Mouse (Mus musculus): ENCODE results near the gene Fkbpl. TPM values are rescaled to one million over a fixed set of nuclear protein-coding genes. Genes with fewer than 3 reads are reported as not detected.

Fkbpl gene
- total and polyA plus RNA-seq, 3 experiments: 1.6 to 11.9 (median 6.5) TPM

DNA sequence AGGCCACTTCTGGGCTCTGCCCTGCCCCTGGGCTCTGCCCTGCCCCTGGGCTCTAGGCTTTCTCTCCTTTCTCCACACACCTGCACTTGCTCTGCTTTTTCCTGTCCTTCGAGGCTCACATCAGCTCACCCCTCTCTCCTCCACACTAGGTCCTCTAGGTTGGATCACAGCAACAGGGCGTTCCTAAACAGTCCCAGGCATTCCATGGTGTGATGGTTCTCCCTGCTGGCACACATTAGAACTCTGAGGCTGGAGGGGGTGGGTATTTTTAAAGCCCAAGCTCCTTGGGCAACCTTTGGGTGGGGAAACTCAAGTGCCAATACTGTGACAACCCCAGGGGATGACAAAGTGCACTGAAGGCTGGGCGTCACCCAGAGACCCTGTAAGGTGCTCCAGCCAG is 7.1 kb upstream of the Fkbpl start:
- Histone ChIP-seq H3K4me3 (ENCODE audit: low read depth, low read length) (no peak overlapping the region), H3K9me3 (replicated peaks) (no peaks in the 10 kb centered on the region), H3K27me3 (ENCODE audit: insufficient read depth, low read length) (peaks cover 51% of the 10 kb centered on the region), H3K4me1 (ENCODE audit: insufficient read depth, low read depth, low read length) (no peaks in the 10 kb centered on the region), H3K36me3 (replicated peaks) (no peaks in the 10 kb centered on the region)
- no peak for TF ChIP-seq GATA1 (IDR thresholded peaks at IDR 0.05; ENCODE audit: borderline replicate concordance, low read length)
- no peak for TF ChIP-seq POLR2AphosphoS5 (IDR thresholded peaks at IDR 0.05; ENCODE audit: insufficient replicate concordance, low read depth, low read length)
- TF ChIP-seq CTCF (IDR thresholded peaks at IDR 0.05; ENCODE audit: low read depth, low read length): no peak
- TF ChIP-seq GATA2 (IDR thresholded peaks at IDR 0.05; ENCODE audit: borderline replicate concordance, low read depth, low read length): no peak
- TF ChIP-seq TAL1 (conservative IDR thresholded peaks at IDR 0.05; ENCODE audit: low read depth, low read length): no peak
- no peak for ATAC-seq (ENCODE audit: extremely low read depth, insufficient number of reproducible peaks, low FRiP score, poor library complexity, severe bottlenecking)
- DNase-seq (ENCODE audit: low spot score): no peak

DNA sequence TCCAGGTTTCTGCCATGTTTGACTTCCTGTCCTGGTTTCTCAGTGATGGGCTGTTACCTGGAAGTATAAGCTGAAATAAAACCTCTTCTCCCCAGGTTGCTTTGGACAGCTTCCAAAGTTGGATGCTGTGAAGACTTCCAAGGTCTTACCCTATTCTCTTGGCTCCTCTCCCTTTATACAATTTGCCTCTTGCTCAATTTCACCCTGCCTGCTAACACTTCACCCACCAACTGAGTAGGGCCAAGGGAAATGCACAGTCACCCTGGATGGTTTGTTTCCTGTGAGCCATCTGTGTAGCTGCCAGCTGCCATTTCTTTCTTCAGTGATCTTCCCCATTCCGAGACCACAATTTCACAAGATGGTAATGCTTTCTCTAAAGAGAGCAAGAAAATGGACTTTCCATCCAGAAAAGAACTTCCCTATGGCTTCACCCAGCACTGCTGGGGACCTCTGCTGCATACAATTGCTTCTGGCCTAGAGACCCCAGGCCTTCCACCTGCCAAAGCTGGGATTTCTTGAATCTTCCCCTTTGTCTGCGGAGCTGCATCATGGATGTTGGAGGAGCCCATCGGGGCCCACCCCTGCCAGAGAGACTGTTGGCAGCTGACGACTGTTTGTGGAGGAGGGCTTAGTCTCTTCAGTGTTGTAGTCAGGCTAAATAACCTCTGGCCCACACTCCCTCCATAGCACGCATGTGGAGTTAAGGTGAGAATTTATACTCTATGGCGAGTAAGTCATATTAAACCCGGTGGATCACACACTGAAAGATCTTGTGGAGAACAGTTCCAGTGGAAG is 4.9 kb upstream of the Fkbpl start:
- H3K4me1 ChIP-seq (ENCODE audit: insufficient read depth, low read depth, low read length): no peaks in the 10 kb centered on the region; the same call in 1 of the 2 replicates
- peaks cover 49% of the 10 kb centered on the region for H3K27me3 ChIP-seq (ENCODE audit: insufficient read depth, low read length)
- ATAC-seq (ENCODE audit: extremely low read depth, insufficient number of reproducible peaks, low FRiP score, poor library complexity, severe bottlenecking) (no peak), DNase-seq (ENCODE audit: low spot score) (no peak)
- no peak overlapping the region for H3K4me3 ChIP-seq (ENCODE audit: low read depth, low read length)
- no peaks in the 10 kb centered on the region for H3K36me3 ChIP-seq (replicated peaks)
- no peaks in the 10 kb centered on the region for H3K9me3 ChIP-seq (replicated peaks)
- TF ChIP-seq GATA1 (IDR thresholded peaks at IDR 0.05; ENCODE audit: borderline replicate concordance, low read length): no peak
- TF ChIP-seq POLR2AphosphoS5 (IDR thresholded peaks at IDR 0.05; ENCODE audit: insufficient replicate concordance, low read depth, low read length): no peak
- TF ChIP-seq TAL1 (conservative IDR thresholded peaks at IDR 0.05; ENCODE audit: low read depth, low read length): no peak
- TF ChIP-seq GATA2 (IDR thresholded peaks at IDR 0.05; ENCODE audit: borderline replicate concordance, low read depth, low read length): no peak
- no peak for TF ChIP-seq CTCF (IDR thresholded peaks at IDR 0.05; ENCODE audit: low read depth, low read length)

DNA sequence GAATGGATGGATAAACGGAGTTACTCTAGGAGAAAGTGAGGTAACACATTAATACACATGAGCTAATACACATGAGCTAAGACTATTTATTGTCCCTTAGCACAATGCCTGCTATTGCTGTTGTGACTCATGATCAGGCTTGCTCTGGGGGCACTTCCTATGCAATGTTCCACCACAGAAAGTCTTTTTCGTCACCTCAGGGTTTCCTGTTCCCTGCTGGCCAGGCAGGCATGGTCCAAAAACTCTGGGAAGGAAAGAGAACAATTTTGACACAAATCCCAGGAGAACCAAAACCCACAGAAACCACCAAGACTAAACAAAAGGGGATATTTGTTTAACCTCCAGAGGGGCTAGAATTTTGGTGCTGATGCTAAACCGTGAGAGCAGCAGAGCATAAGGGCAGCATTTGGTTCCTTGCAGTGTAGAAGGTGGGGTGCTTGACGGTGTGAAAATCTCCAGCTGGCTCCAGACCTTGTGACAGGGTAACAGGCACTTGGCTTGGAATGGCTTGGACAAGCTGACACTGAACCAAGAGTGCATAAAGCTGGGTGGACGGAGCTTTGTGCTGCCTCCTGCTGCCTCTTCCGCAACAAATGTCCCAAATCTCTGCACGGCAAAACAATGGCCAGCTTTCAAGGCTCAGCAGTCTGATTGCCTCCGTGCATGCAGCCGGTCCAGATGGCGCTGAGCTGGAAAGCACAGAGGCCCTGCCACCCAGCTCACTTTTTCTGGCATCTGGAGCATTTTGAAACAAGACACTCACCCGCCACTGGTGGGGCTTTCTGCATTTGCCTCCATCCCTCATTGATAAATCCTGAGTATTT is 3.6 kb upstream of the Fkbpl start:
- no peak for TF ChIP-seq POLR2AphosphoS5 (IDR thresholded peaks at IDR 0.05; ENCODE audit: insufficient replicate concordance, low read depth, low read length)
- H3K4me1 ChIP-seq (ENCODE audit: insufficient read depth, low read depth, low read length): peaks cover 11% of the 10 kb centered on the region
- peaks cover 43% of the 10 kb centered on the region for H3K27me3 ChIP-seq (ENCODE audit: insufficient read depth, low read length)
- H3K36me3 ChIP-seq (replicated peaks): peaks cover 7% of the 10 kb centered on the region
- no peak overlapping the region for H3K4me3 ChIP-seq (ENCODE audit: low read depth, low read length)
- no peaks in the 10 kb centered on the region for H3K9me3 ChIP-seq (replicated peaks)
- ATAC-seq (ENCODE audit: extremely low read depth, insufficient number of reproducible peaks, low FRiP score, poor library complexity, severe bottlenecking) (no peak), DNase-seq (ENCODE audit: low spot score) (no peak)

- peaks cover 11% of the 10 kb centered on the region for H3K36me3 ChIP-seq (replicated peaks)
- H3K9me3 ChIP-seq (replicated peaks): no peaks in the 10 kb centered on the region
- ATAC-seq (ENCODE audit: extremely low read depth, insufficient number of reproducible peaks, low FRiP score, poor library complexity, severe bottlenecking): no peak
- H3K4me3 ChIP-seq (ENCODE audit: low read depth, low read length): no peak overlapping the region
- TF ChIP-seq TAL1 (conservative IDR thresholded peaks at IDR 0.05; ENCODE audit: low read depth, low read length): no peak
- no peak for TF ChIP-seq POLR2AphosphoS5 (IDR thresholded peaks at IDR 0.05; ENCODE audit: insufficient replicate concordance, low read depth, low read length)
- no peak for TF ChIP-seq GATA2 (IDR thresholded peaks at IDR 0.05; ENCODE audit: borderline replicate concordance, low read depth, low read length)
- TF ChIP-seq GATA1 (IDR thresholded peaks at IDR 0.05; ENCODE audit: borderline replicate concordance, low read length): no peak
- peaks cover 18% of the 10 kb centered on the region for H3K4me1 ChIP-seq (ENCODE audit: insufficient read depth, low read depth, low read length)
- no peak for DNase-seq (ENCODE audit: low spot score)
- H3K27me3 ChIP-seq (ENCODE audit: insufficient read depth, low read length): peaks cover 34% of the 10 kb centered on the region
These were observed 2.6 kb upstream of the Fkbpl start for GRCm38 (mm10) chr17:34641945-34642344.

GRCm38 (mm10) chr17:34643379-34643778 is 1.2 kb upstream of the Fkbpl start:
- H3K36me3 ChIP-seq (replicated peaks): peaks cover 15% of the 10 kb centered on the region
- ATAC-seq (ENCODE audit: extremely low read depth, insufficient number of reproducible peaks, low FRiP score, poor library complexity, severe bottlenecking): no peak
- peaks cover 30% of the 10 kb centered on the region for H3K4me1 ChIP-seq (ENCODE audit: insufficient read depth, low read depth, low read length)
- no peaks in the 10 kb centered on the region for H3K9me3 ChIP-seq (replicated peaks)
- no peak for DNase-seq (ENCODE audit: low spot score)
- peaks cover 26% of the 10 kb centered on the region for H3K27me3 ChIP-seq (ENCODE audit: insufficient read depth, low read length)
- no peak for TF ChIP-seq CTCF (IDR thresholded peaks at IDR 0.05; ENCODE audit: low read depth, low read length)
- TF ChIP-seq POLR2AphosphoS5 (IDR thresholded peaks at IDR 0.05; ENCODE audit: insufficient replicate concordance, low read depth, low read length): no peak
- no peak for TF ChIP-seq GATA1 (IDR thresholded peaks at IDR 0.05; ENCODE audit: borderline replicate concordance, low read length)
- no peak for TF ChIP-seq TAL1 (conservative IDR thresholded peaks at IDR 0.05; ENCODE audit: low read depth, low read length)
- TF ChIP-seq GATA2 (IDR thresholded peaks at IDR 0.05; ENCODE audit: borderline replicate concordance, low read depth, low read length): no peak
- no peak overlapping the region for H3K4me3 ChIP-seq (ENCODE audit: low read depth, low read length)

- Histone ChIP-seq H3K4me3 (ENCODE audit: low read depth, low read length) (no peak overlapping the region), H3K36me3 (replicated peaks) (peaks cover 20% of the 10 kb centered on the region), H3K4me1 (ENCODE audit: insufficient read depth, low read depth, low read length) (peaks cover 35% of the 10 kb centered on the region), H3K9me3 (replicated peaks) (no peaks in the 10 kb centered on the region), H3K27me3 (ENCODE audit: insufficient read depth, low read length) (peaks cover 26% of the 10 kb centered on the region)
- ATAC-seq (ENCODE audit: extremely low read depth, insufficient number of reproducible peaks, low FRiP score, poor library complexity, severe bottlenecking): no peak
- no peak for DNase-seq (ENCODE audit: low spot score)
- TF ChIP-seq GATA1 (IDR thresholded peaks at IDR 0.05; ENCODE audit: borderline replicate concordance, low read length) (no peak), CTCF (IDR thresholded peaks at IDR 0.05; ENCODE audit: low read depth, low read length) (no peak), GATA2 (IDR thresholded peaks at IDR 0.05; ENCODE audit: borderline replicate concordance, low read depth, low read length) (no peak), POLR2AphosphoS5 (IDR thresholded peaks at IDR 0.05; ENCODE audit: insufficient replicate concordance, low read depth, low read length) (no peak), TAL1 (conservative IDR thresholded peaks at IDR 0.05; ENCODE audit: low read depth, low read length) (no peak)
These were observed 620 bp upstream of the Fkbpl start for GRCm38 (mm10) chr17:34643944-34644343.
